Mouse (Mus musculus): Measurements from ENCODE around the gene Ttll5. TPM values are rescaled to one million over a fixed set of nuclear protein-coding genes. Genes with fewer than 3 reads are reported as not detected.

Gene Ttll5
- polyA plus RNA-seq, 1 experiment from 2014 or later: 15.9 TPM

- Histone ChIP-seq H3K4me3 (replicated peaks; ENCODE audit: low read length) (no peak overlapping the region), H3K4me1 (replicated peaks; ENCODE audit: control insufficient read depth, insufficient read depth, low read length) (no peaks in the 10 kb centered on the region; the same call in 1 of the 2 replicates), H3K27me3 (replicated peaks; ENCODE audit: control insufficient read depth, insufficient read depth, low read length) (no peaks in the 10 kb centered on the region), H3K36me3 (ENCODE audit: control insufficient read depth, insufficient read depth) (no peaks in the 10 kb centered on the region), H3K4me2 (ENCODE audit: low read length) (no peak overlapping the region), H3K27ac (ENCODE audit: low read length) (no peak overlapping the region), H3K9me3 (ENCODE audit: control insufficient read depth, low read length) (no peaks in the 10 kb centered on the region), H3K9ac (replicated peaks; ENCODE audit: low read depth, low read length) (no peak overlapping the region)
- WGBS: 81% methylated on average over 6 of the region's 6 CpGs
- ATAC-seq: no peak
Observed at GRCm38 (mm10) chr12:86021583-86021982, 197.1 kb downstream of the Ttll5 start.

GRCm38 (mm10) chr12:86022282-86022984 lies 198.0 kb downstream of the Ttll5 start:
- Histone ChIP-seq H3K4me3 (replicated peaks; ENCODE audit: low read length) (no peak overlapping the region), H3K9ac (replicated peaks; ENCODE audit: low read depth, low read length) (no peak overlapping the region), H3K36me3 (ENCODE audit: control insufficient read depth, insufficient read depth) (no peaks in the 10 kb centered on the region), H3K4me1 (replicated peaks; ENCODE audit: control insufficient read depth, insufficient read depth, low read length) (no peaks in the 10 kb centered on the region; the same call in 1 of the 2 replicates), H3K27ac (ENCODE audit: low read length) (no peak overlapping the region), H3K27me3 (replicated peaks; ENCODE audit: control insufficient read depth, insufficient read depth, low read length) (no peaks in the 10 kb centered on the region), H3K4me2 (ENCODE audit: low read length) (no peak overlapping the region), H3K9me3 (ENCODE audit: control insufficient read depth, low read length) (no peaks in the 10 kb centered on the region)
- ATAC-seq: no peak
- 79% methylated on average over 9 of the region's 9 CpGs for WGBS

GRCm38 (mm10) chr12:86023081-86023871 lies 198.8 kb downstream of the Ttll5 start:
- no peaks in the 10 kb centered on the region for H3K27me3 ChIP-seq (replicated peaks; ENCODE audit: control insufficient read depth, insufficient read depth, low read length)
- no peaks in the 10 kb centered on the region for H3K9me3 ChIP-seq (ENCODE audit: control insufficient read depth, low read length)
- whole genome bisulfite sequencing: 75% methylated on average over 4 of the region's 4 CpGs
- no peaks in the 10 kb centered on the region for H3K36me3 ChIP-seq (ENCODE audit: control insufficient read depth, insufficient read depth)
- no peak for ATAC-seq
- no peak overlapping the region for H3K27ac ChIP-seq (ENCODE audit: low read length)
- H3K9ac ChIP-seq (replicated peaks; ENCODE audit: low read depth, low read length): no peak overlapping the region
- H3K4me1 ChIP-seq (replicated peaks; ENCODE audit: control insufficient read depth, insufficient read depth, low read length): no peaks in the 10 kb centered on the region; the same call in 1 of the 2 replicates
- no peak overlapping the region for H3K4me2 ChIP-seq (ENCODE audit: low read length)
- H3K4me3 ChIP-seq (replicated peaks; ENCODE audit: low read length): no peak overlapping the region

GRCm38 (mm10) chr12:86024426-86024825 lies 200.0 kb downstream of the Ttll5 start:
- Histone ChIP-seq H3K27ac (ENCODE audit: low read length) (no peak overlapping the region), H3K4me1 (replicated peaks; ENCODE audit: control insufficient read depth, insufficient read depth, low read length) (no peaks in the 10 kb centered on the region; the same call in 1 of the 2 replicates), H3K9ac (replicated peaks; ENCODE audit: low read depth, low read length) (no peak overlapping the region), H3K36me3 (ENCODE audit: control insufficient read depth, insufficient read depth) (no peaks in the 10 kb centered on the region), H3K9me3 (ENCODE audit: control insufficient read depth, low read length) (no peaks in the 10 kb centered on the region), H3K27me3 (replicated peaks; ENCODE audit: control insufficient read depth, insufficient read depth, low read length) (no peaks in the 10 kb centered on the region), H3K4me2 (ENCODE audit: low read length) (no peak overlapping the region), H3K4me3 (replicated peaks; ENCODE audit: low read length) (no peak overlapping the region)
- ATAC-seq: no peak
- WGBS: 43% methylated on average over 4 of the region's 4 CpGs

GRCm38 (mm10) chr12:86025480-86025879 lies 201.0 kb downstream of the Ttll5 start:
- no peaks in the 10 kb centered on the region; the same call in 1 of the 2 replicates for H3K4me1 ChIP-seq (replicated peaks; ENCODE audit: control insufficient read depth, insufficient read depth, low read length)
- H3K27me3 ChIP-seq (replicated peaks; ENCODE audit: control insufficient read depth, insufficient read depth, low read length): no peaks in the 10 kb centered on the region
- H3K9me3 ChIP-seq (ENCODE audit: control insufficient read depth, low read length): no peaks in the 10 kb centered on the region
- ATAC-seq: no peak
- no peak overlapping the region for H3K27ac ChIP-seq (ENCODE audit: low read length)
- 91% methylated on average over 6 of the region's 6 CpGs for WGBS
- H3K36me3 ChIP-seq (ENCODE audit: control insufficient read depth, insufficient read depth): no peaks in the 10 kb centered on the region
- no peak overlapping the region for H3K4me3 ChIP-seq (replicated peaks; ENCODE audit: low read length)
- no peak overlapping the region for H3K9ac ChIP-seq (replicated peaks; ENCODE audit: low read depth, low read length)
- H3K4me2 ChIP-seq (ENCODE audit: low read length): no peak overlapping the region

GRCm38 (mm10) chr12:86027000-86027399 lies 202.5 kb downstream of the Ttll5 start:
- H3K27ac ChIP-seq (ENCODE audit: low read length): no peak overlapping the region
- H3K9me3 ChIP-seq (ENCODE audit: control insufficient read depth, low read length): no peaks in the 10 kb centered on the region
- no peak overlapping the region for H3K4me3 ChIP-seq (replicated peaks; ENCODE audit: low read length)
- ATAC-seq: peak; percentile 74; the same call in 1 of the 2 replicates
- no peak overlapping the region for H3K4me2 ChIP-seq (ENCODE audit: low read length)
- no peak overlapping the region for H3K9ac ChIP-seq (replicated peaks; ENCODE audit: low read depth, low read length)
- 55% methylated on average over 5 of the region's 5 CpGs for WGBS
- no peaks in the 10 kb centered on the region for H3K27me3 ChIP-seq (replicated peaks; ENCODE audit: control insufficient read depth, insufficient read depth, low read length)
- H3K4me1 ChIP-seq (replicated peaks; ENCODE audit: control insufficient read depth, insufficient read depth, low read length): no peaks in the 10 kb centered on the region; the same call in 1 of the 2 replicates
- no peaks in the 10 kb centered on the region for H3K36me3 ChIP-seq (ENCODE audit: control insufficient read depth, insufficient read depth)

GRCm38 (mm10) chr12:86027747-86028146 lies 203.3 kb downstream of the Ttll5 start:
- Histone ChIP-seq H3K27ac (ENCODE audit: low read length) (no peak overlapping the region), H3K9me3 (ENCODE audit: control insufficient read depth, low read length) (no peaks in the 10 kb centered on the region), H3K4me3 (replicated peaks; ENCODE audit: low read length) (no peak overlapping the region), H3K36me3 (ENCODE audit: control insufficient read depth, insufficient read depth) (no peaks in the 10 kb centered on the region), H3K9ac (replicated peaks; ENCODE audit: low read depth, low read length) (no peak overlapping the region), H3K4me1 (replicated peaks; ENCODE audit: control insufficient read depth, insufficient read depth, low read length) (no peaks in the 10 kb centered on the region; the same call in 1 of the 2 replicates), H3K27me3 (replicated peaks; ENCODE audit: control insufficient read depth, insufficient read depth, low read length) (no peaks in the 10 kb centered on the region), H3K4me2 (ENCODE audit: low read length) (no peak overlapping the region)
- WGBS: 82% methylated on average over 1 of the region's 1 CpGs
- ATAC-seq: no peak

- Histone ChIP-seq H3K36me3 (ENCODE audit: control insufficient read depth, insufficient read depth) (no peaks in the 10 kb centered on the region), H3K27ac (ENCODE audit: low read length) (no peak overlapping the region), H3K27me3 (replicated peaks; ENCODE audit: control insufficient read depth, insufficient read depth, low read length) (no peaks in the 10 kb centered on the region), H3K4me2 (ENCODE audit: low read length) (no peak overlapping the region), H3K4me1 (replicated peaks; ENCODE audit: control insufficient read depth, insufficient read depth, low read length) (no peaks in the 10 kb centered on the region), H3K4me3 (replicated peaks; ENCODE audit: low read length) (no peak overlapping the region), H3K9ac (replicated peaks; ENCODE audit: low read depth, low read length) (no peak overlapping the region), H3K9me3 (ENCODE audit: control insufficient read depth, low read length) (no peaks in the 10 kb centered on the region)
- ATAC-seq: no peak
- WGBS: 86% methylated on average over 5 of the region's 5 CpGs
Observed at GRCm38 (mm10) chr12:86030932-86031331, 206.5 kb downstream of the Ttll5 start.

- Histone ChIP-seq H3K27me3 (replicated peaks; ENCODE audit: control insufficient read depth, insufficient read depth, low read length) (no peaks in the 10 kb centered on the region), H3K4me2 (ENCODE audit: low read length) (no peak overlapping the region), H3K9ac (replicated peaks; ENCODE audit: low read depth, low read length) (no peak overlapping the region), H3K36me3 (ENCODE audit: control insufficient read depth, insufficient read depth) (no peaks in the 10 kb centered on the region), H3K27ac (ENCODE audit: low read length) (no peak overlapping the region), H3K9me3 (ENCODE audit: control insufficient read depth, low read length) (no peaks in the 10 kb centered on the region), H3K4me1 (replicated peaks; ENCODE audit: control insufficient read depth, insufficient read depth, low read length) (no peaks in the 10 kb centered on the region), H3K4me3 (replicated peaks; ENCODE audit: low read length) (no peak overlapping the region)
- no peak for ATAC-seq
Observed at GRCm38 (mm10) chr12:86035586-86035985, 211.1 kb downstream of the Ttll5 start.

All from forebrain, embryonic 16.5 days (tissue).